Mouse (Mus musculus): ENCODE results near the gene Lipt2. TPM values are rescaled to one million over a fixed set of nuclear protein-coding genes. Genes with fewer than 3 reads are reported as not detected.
A peak's percentile ranks its signal among the peaks of the same experiment; 100 is the strongest.

Gene Lipt2
- polyA plus RNA-seq (2015; fragmentation: Nextera tagmentation; extraction: Ambion mirVana): 20.1 and 20.4 TPM in 2 replicates

DNA sequence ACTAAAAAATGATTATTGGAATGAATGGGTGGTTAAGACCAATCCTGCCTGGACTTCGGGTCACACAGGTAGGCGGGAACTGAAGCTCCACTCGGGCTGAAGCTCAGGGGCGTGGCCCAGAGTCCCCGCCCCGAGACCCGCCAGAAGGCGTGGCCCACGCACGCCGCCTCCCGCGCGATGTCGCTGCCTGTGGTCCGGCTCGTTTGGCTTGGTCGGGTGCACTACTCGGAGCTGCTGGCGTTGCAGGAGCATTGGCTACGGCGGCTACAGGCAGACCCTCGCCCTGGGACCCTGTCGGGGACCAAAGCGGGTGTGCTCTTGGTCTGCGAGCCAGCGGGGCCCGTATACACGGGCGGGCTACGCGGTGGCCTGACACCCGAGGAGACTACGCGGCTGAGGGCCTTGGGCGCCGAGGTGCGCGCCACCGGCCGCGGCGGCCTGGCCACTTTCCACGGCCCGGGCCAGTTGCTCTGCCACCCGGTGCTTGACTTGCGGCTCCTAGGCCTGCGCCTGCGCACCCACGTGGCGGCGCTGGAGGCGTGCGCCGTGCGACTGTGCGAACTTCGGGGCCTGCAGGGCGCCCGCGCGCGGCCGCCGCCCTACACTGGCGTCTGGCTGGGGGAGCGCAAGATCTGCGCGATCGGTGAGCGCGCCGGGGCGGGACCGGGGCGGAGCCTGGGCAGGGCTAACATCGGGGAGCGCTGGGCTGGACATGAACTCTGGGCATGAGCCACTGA, at the start of gene Lipt2:
Gene Lipt2, plus strand, starts transcription at position 173 of the 737 bp plus-strand sequence.
- Histone ChIP-seq H3K27me3 (no peaks in the 10 kb centered on the region), H3K27ac (peak within 1 kb of the TSS; percentile 99), H3K36me3 (no peaks in the 10 kb centered on the region), H3K4me3 (peak within 1 kb of the TSS; percentile 95), H3K4me1 (peaks cover 5% of the 10 kb centered on the region), H3K9me3 (no peaks in the 10 kb centered on the region), H3K4me2 (peak within 1 kb of the TSS; percentile 88), H3K9ac (peak within 1 kb of the TSS; percentile 86)
- ATAC-seq (ENCODE audit: insufficient number of reproducible peaks, low FRiP score, low TSS enrichment, low read depth): peak; percentile 92
- WGBS: under 1% methylated on average over 73 of the region's 78 CpGs

- H3K4me2 ChIP-seq: no peak overlapping the region
- no peak overlapping the region for H3K9ac ChIP-seq
- WGBS: 68% methylated on average over 10 of the region's 10 CpGs
- ATAC-seq (ENCODE audit: insufficient number of reproducible peaks, low FRiP score, low TSS enrichment, low read depth): no peak
- H3K27ac ChIP-seq: no peak overlapping the region
- H3K4me1 ChIP-seq: no peaks in the 10 kb centered on the region
- H3K9me3 ChIP-seq: no peaks in the 10 kb centered on the region
- H3K36me3 ChIP-seq: peaks cover 50% of the 10 kb centered on the region
- no peaks in the 10 kb centered on the region for H3K27me3 ChIP-seq
- no peak overlapping the region for H3K4me3 ChIP-seq
Measured at GRCm38 (mm10) chr7:100111506-100111905, 47.6 kb upstream of the Lipt2 start.

DNA sequence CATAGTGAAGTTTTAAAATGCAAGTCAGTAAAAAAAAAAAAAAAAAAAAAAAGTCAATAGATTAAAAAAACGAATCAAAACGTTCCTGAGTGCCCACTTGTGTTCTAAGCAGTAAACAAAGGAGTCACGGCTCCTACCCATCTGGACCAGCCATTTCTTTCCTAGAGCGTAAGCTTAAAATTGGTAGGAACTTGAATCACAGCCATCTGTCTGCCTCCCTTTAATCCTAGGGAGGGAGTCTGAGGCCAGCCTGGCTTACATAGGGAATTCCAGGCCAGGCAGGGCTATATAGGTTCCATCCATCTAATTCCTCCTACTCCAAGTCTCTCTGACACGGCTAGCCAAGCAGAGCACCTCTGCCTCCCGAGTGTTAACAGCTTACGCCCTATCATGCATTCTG, 45.3 kb upstream of the Lipt2 start:
- Histone ChIP-seq H3K4me3 (no peak overlapping the region), H3K27ac (no peak overlapping the region), H3K9me3 (no peaks in the 10 kb centered on the region), H3K4me1 (no peaks in the 10 kb centered on the region), H3K9ac (no peak overlapping the region), H3K4me2 (no peak overlapping the region), H3K36me3 (peaks cover 56% of the 10 kb centered on the region), H3K27me3 (no peaks in the 10 kb centered on the region)
- no peak for ATAC-seq (ENCODE audit: insufficient number of reproducible peaks, low FRiP score, low TSS enrichment, low read depth)
- 86% methylated on average over 7 of the region's 7 CpGs for WGBS

DNA sequence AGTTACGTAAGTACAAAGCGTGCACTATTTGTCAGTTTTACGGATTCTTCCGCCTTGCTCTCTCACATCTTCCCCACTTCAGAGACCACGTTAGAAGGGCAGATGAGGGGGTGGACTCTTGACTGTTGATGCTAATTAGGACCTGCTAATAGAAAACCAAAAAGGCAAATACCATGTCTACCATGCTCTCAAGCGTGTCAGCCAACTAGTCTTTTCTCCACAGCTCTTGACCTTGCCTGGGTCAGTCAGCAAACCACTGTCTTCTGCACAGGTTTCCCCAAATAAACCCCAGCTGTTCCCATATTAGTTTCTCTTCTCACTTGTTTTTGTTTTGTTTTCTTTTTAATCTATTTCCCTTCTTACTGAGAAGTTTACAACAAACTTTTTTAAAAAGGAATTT, 44.8 kb upstream of the Lipt2 start:
- no peak overlapping the region for H3K4me3 ChIP-seq
- no peak overlapping the region for H3K27ac ChIP-seq
- no peak for ATAC-seq (ENCODE audit: insufficient number of reproducible peaks, low FRiP score, low TSS enrichment, low read depth)
- no peaks in the 10 kb centered on the region for H3K4me1 ChIP-seq
- H3K4me2 ChIP-seq: no peak overlapping the region
- H3K9me3 ChIP-seq: no peaks in the 10 kb centered on the region
- peaks cover 56% of the 10 kb centered on the region for H3K36me3 ChIP-seq
- no peak overlapping the region for H3K9ac ChIP-seq
- no peaks in the 10 kb centered on the region for H3K27me3 ChIP-seq
- WGBS: 89% methylated on average over 6 of the region's 6 CpGs

DNA sequence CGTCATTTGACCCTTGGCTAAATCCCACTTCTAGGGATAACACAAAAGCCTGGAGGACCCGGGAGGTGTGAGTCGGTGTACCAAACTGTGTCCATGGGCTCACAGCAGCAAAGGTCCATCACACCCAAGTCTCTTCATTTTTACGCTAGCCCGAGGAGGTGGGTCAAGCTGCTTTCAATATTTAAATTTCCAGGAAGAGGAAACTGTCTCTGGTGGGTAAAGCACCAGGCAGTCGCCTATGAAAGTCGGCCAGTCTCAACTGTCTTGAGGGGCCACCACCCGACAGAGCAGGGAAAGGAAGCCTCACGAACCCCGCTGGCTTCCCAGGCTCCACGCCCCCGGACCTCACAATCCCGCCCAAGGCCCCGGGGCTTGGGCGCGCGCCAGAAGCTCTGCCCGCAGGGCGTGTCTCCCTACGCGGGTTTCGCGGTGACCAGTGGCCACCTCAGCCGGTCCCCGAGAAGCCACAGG, 38.3 kb upstream of the Lipt2 start:
- peaks cover 10% of the 10 kb centered on the region for H3K4me1 ChIP-seq
- H3K4me2 ChIP-seq: peak overlapping the region; percentile 63
- peaks cover 25% of the 10 kb centered on the region for H3K36me3 ChIP-seq
- no peaks in the 10 kb centered on the region for H3K27me3 ChIP-seq
- no peaks in the 10 kb centered on the region for H3K9me3 ChIP-seq
- H3K9ac ChIP-seq: peak overlapping the region; percentile 85
- ATAC-seq (ENCODE audit: insufficient number of reproducible peaks, low FRiP score, low TSS enrichment, low read depth): peak; percentile 43; the same call in 1 of the 2 replicates
- peak overlapping the region; percentile 91 for H3K27ac ChIP-seq
- peak overlapping the region; percentile 98 for H3K4me3 ChIP-seq
- under 1% methylated on average over 25 of the region's 25 CpGs for WGBS

DNA sequence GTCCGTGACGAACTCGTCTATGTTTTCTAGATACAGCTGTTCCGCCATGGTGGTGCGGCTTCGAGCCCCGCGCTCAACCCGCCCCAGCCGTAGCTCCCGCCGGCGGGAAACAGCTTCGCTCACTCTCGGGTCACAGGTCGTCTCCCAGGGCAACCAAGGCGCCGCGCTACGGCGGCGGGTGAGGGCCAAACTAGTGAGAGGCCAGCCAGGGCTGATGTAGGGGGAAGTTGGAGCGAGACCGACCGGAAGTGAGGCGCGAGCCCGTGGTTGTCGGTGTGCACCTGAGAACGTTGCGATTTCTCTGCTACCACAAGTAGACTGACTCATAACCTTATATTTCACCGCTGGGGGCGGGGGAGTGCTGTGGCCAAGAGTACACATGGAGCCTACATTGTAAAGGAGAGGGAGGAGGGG, 37.7 kb upstream of the Lipt2 start, which contains the start of gene Pold3:
Gene Pold3, minus strand, starts transcription at position 190 of the 414 bp plus-strand sequence.
- H3K27ac ChIP-seq: peak within 1 kb of the TSS; percentile 91
- under 1% methylated on average over 33 of the region's 33 CpGs for WGBS
- peaks cover 21% of the 10 kb centered on the region for H3K36me3 ChIP-seq
- peak within 1 kb of the TSS; percentile 85 for H3K9ac ChIP-seq
- peaks cover 10% of the 10 kb centered on the region for H3K4me1 ChIP-seq
- H3K4me3 ChIP-seq: peak within 1 kb of the TSS; percentile 98
- peak; percentile 92 for ATAC-seq (ENCODE audit: insufficient number of reproducible peaks, low FRiP score, low TSS enrichment, low read depth)
- H3K9me3 ChIP-seq: no peaks in the 10 kb centered on the region
- no peaks in the 10 kb centered on the region for H3K27me3 ChIP-seq
- peak within 1 kb of the TSS; percentile 63 for H3K4me2 ChIP-seq

DNA sequence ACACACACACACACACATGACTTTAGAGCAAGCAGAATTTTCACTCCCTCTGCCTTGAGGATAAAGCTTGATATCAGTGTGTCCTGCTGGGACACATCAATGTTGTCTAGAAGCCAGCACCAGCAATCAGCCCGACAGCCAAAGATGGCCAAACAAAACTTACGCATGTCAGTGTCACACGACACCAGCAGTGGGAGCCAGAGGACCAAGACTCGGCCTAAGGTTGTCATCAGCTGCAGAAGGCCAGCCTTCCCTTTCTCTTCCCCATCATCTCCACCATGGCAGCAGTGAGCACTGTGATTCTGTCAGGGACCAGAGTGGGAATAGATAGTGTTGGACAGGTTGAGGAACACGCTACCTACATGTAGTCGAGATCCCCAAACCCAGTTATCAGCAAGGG, 35.6 kb upstream of the Lipt2 start:
- Histone ChIP-seq H3K36me3 (peaks cover 7% of the 10 kb centered on the region), H3K4me3 (no peak overlapping the region), H3K27me3 (no peaks in the 10 kb centered on the region), H3K9me3 (no peaks in the 10 kb centered on the region), H3K4me2 (no peak overlapping the region), H3K4me1 (peaks cover 10% of the 10 kb centered on the region), H3K27ac (no peak overlapping the region), H3K9ac (no peak overlapping the region)
- 60% methylated on average over 6 of the region's 6 CpGs for WGBS
- no peak for ATAC-seq (ENCODE audit: insufficient number of reproducible peaks, low FRiP score, low TSS enrichment, low read depth)

GRCm38 (mm10) chr7:100124211-100124610, 34.9 kb upstream of the Lipt2 start:
- Histone ChIP-seq H3K4me1 (peaks cover 10% of the 10 kb centered on the region), H3K27me3 (no peaks in the 10 kb centered on the region), H3K9me3 (no peaks in the 10 kb centered on the region), H3K27ac (no peak overlapping the region), H3K4me3 (no peak overlapping the region), H3K9ac (no peak overlapping the region), H3K36me3 (no peaks in the 10 kb centered on the region), H3K4me2 (no peak overlapping the region)
- ATAC-seq (ENCODE audit: insufficient number of reproducible peaks, low FRiP score, low TSS enrichment, low read depth): no peak
- 85% methylated on average over 2 of the region's 2 CpGs for WGBS

DNA sequence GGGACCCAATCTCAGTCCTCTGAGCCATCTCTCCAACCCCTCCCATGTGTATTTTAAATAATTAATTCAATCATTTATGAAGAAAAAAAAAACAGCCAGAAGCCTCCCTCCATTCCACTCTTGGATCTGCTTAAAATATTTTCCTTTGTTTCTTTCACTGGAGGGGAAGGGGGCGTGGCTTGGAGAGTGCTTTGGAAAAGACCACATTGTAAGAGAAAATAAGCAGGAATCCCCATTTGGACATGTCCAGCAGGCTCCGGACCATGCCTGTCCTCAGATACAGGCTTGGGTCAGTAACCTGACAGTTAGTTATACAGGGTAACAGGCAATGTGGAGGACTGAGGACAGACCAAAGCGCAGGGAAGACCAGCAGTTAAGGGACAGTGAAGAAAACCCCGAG, 33.9 kb upstream of the Lipt2 start:
- H3K4me1 ChIP-seq: peaks cover 6% of the 10 kb centered on the region; the same call in 1 of the 2 replicates
- H3K4me3 ChIP-seq: no peak overlapping the region
- no peaks in the 10 kb centered on the region for H3K9me3 ChIP-seq
- H3K27ac ChIP-seq: no peak overlapping the region
- no peaks in the 10 kb centered on the region for H3K27me3 ChIP-seq
- H3K36me3 ChIP-seq: no peaks in the 10 kb centered on the region
- no peak overlapping the region for H3K4me2 ChIP-seq
- ATAC-seq (ENCODE audit: insufficient number of reproducible peaks, low FRiP score, low TSS enrichment, low read depth): no peak
- H3K9ac ChIP-seq: no peak overlapping the region
- WGBS: 73% methylated on average over 4 of the region's 4 CpGs

DNA sequence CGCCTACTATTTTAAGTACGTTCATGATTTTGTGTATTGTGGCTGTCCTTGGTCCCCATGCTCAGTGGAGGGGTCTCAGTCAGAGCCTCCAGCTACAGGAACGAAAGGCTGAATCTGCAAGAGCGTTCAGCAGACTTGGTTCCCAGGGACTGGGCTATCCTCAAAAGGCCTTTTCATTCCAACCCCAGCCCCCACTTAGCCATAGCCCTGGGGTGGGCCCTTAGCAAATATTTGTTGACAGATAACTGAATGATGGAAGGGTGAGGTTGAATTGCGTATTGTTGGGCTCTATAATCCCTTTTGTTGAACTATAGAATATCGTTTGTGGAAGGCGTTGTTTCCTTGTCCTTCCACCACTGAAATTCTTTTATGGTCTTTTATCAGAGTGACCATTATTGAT, 32.6 kb upstream of the Lipt2 start:
- no peak overlapping the region for H3K4me3 ChIP-seq
- H3K9ac ChIP-seq: no peak overlapping the region
- H3K27me3 ChIP-seq: no peaks in the 10 kb centered on the region
- WGBS: 88% methylated on average over 7 of the region's 7 CpGs
- H3K36me3 ChIP-seq: no peaks in the 10 kb centered on the region
- 0 out of 2 replicates have a peak, but pooled peaks cover 3% of the 10 kb centered on the region for H3K4me1 ChIP-seq
- no peaks in the 10 kb centered on the region for H3K9me3 ChIP-seq
- ATAC-seq (ENCODE audit: insufficient number of reproducible peaks, low FRiP score, low TSS enrichment, low read depth): no peak
- no peak overlapping the region for H3K27ac ChIP-seq
- no peak overlapping the region for H3K4me2 ChIP-seq

DNA sequence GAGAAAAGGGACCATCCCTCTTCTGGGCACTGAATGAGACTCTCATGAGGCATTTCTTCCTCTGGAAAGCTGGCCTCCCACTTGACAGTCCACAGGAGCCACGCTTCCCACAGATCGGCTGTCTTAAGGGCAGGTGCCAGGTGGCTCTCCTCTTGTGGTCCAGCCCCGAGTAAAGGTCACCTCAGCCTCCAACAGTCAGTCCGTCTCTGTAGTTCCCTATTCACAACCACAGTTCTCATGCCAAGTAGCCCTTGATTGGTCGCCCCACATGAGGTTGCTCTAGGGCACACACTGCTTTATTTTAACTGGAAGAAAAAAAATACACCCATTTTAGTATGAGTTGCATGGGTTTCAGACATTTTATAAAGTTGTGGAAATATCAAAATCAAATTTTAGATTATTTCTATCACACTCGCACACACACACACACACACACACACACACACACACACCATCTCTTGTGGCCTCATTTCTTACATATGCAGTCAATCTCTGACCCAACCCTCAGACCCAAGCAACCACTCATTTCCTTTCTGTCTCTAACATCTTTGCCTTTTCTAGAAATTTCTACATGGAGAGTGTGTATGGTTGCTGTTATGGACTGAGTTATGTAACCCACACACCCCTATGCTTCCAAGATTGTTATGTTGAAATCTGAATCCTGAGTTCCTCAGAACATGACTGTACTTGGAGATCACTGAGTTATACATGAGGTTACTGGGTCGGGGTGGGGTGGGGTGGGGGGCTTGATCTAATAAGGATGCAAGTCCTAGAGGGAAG, 30.6 kb upstream of the Lipt2 start:
- Histone ChIP-seq H3K27me3 (no peaks in the 10 kb centered on the region), H3K36me3 (no peaks in the 10 kb centered on the region), H3K27ac (no peak overlapping the region), H3K4me1 (no peaks in the 10 kb centered on the region), H3K4me2 (no peak overlapping the region), H3K4me3 (no peak overlapping the region), H3K9ac (no peak overlapping the region), H3K9me3 (no peaks in the 10 kb centered on the region)
- WGBS: 81% methylated on average over 7 of the region's 7 CpGs
- no peak for ATAC-seq (ENCODE audit: insufficient number of reproducible peaks, low FRiP score, low TSS enrichment, low read depth)

DNA sequence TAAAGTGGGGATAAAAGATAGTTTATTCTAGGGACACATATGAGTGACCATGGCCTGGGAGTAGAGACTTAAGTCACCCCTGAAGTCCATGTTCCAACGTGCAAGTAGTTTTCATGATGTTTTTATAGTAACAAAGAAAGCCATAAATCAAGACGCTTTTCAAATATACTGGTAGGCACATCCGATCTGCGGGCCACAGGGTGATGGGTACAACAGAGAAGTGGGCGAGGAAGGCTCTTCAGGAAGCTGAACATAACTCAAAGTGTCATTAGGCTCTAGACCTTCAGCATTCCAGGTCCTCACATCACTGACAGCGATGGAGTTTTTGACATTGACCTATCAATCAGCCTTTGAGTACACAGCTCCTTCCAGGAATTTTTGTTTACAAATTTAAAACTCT, 28.5 kb upstream of the Lipt2 start:
- no peaks in the 10 kb centered on the region for H3K36me3 ChIP-seq
- WGBS: 58% methylated on average over 6 of the region's 6 CpGs
- H3K4me2 ChIP-seq: no peak overlapping the region
- no peak overlapping the region for H3K27ac ChIP-seq
- H3K9me3 ChIP-seq: no peaks in the 10 kb centered on the region
- H3K4me3 ChIP-seq: no peak overlapping the region
- H3K4me1 ChIP-seq: no peaks in the 10 kb centered on the region
- no peaks in the 10 kb centered on the region for H3K27me3 ChIP-seq
- H3K9ac ChIP-seq: no peak overlapping the region
- ATAC-seq (ENCODE audit: insufficient number of reproducible peaks, low FRiP score, low TSS enrichment, low read depth): no peak
